Mouse (Mus musculus) urinary bladder, postnatal 36 days (tissue): ENCODE data around the gene Cradd.

Source experiments
- DNase-seq, 2 experiments: peaks; one replicate each; pipeline ENCODE4 v3.0.0; 2022; ENCODE audit warnings: low spot score in 2 of 2, mixed read lengths in 1 of 2

Cradd gene

DNA sequence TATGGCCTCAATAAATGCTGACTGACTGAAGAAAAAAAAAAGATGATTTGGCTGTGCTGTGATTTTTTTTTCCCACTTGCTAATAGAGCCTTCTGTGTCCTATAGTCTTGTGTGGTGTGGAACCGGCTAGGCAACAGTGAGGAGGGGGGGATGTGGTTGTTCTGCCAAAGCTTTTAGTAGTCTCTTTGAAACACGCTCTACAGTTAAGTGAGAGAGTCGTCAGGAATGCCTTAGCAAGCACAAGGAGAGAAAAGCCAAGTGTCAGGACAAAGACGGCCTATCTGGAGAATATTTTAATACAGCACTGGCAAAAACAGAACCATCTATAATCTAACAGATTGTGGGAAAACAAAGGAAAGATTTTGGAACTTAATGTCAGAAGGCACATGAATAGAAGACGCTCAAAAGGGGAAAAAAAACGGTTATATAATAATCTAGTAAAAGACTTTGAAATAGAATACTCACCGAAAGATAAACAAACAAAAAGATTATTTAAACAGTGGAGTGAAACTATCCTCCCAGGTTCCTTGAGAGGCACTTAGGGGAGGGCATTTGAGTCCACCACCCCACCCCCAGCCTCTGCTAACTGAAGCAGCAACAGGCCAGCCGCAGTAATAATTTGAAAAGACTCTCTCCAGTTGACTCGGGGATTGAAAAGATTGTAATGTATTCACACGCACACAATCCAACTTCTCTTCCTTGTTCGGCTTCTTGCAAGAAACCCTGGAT lies 16.9 kb downstream of the Cradd start:
- no peak for DNase-seq

DNA sequence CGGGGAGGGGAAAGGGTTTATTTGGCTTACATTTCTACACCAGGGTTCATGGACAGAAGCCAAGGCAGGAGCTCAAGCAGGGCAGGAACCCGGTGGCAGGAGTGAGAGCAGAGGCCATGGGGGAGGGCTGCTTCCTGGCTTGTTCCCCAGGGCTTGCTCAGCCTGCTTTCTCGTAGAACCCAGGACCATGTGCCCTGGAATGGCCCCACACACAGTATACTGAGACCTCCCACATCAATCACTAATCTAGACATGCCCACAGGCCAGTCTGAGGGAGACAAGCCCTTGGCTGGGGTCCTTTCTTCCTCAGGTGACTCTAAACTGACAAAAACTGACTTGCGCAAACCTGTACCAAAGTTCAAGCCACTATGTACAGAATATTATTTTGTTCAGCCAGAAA lies 19.7 kb downstream of the Cradd start:
- no peak for DNase-seq

DNA sequence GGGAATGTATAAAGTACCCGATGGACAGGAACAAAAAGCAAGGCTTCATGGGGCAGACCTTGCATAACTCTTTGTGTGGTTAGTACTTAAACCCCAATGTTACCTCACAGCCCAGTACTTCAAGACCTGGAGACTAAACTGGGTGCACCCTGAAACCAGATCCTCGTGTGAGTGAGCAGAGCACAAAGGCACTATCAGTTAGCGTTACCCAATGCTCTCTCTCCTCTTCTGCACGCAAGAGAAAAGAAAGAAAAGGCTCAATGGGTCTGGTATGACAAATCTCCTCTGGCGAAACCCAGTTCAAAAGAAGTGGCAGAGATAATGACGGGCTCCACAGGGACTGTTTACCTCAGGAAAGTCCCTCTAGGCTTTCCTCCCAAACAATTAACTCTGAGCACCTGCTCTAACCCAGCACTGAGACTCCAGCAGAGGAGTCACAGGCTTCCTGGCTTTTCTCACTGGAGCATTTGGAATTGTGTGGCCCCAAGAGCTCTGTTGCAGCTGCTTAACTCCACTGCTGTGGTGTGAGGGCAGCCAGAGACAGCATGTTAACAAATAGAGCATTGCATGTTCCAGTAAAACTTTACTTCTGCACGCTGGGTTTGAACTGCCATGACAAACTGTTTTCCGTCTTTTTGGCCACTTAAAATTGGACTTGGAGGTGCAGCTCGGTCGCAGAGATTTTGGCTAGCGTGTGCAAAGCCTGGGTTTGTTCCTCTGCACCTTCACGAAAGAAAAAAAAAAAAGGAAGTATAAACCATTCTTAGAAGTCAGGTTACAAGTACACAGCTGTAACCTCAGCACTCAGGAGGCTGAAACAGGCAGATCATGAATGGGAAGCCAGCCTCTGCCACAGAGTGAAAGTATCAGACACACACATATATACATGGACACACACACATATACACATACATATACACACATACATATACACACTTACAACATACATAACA lies 21.4 kb downstream of the Cradd start:
- DNase-seq: no peak

DNA sequence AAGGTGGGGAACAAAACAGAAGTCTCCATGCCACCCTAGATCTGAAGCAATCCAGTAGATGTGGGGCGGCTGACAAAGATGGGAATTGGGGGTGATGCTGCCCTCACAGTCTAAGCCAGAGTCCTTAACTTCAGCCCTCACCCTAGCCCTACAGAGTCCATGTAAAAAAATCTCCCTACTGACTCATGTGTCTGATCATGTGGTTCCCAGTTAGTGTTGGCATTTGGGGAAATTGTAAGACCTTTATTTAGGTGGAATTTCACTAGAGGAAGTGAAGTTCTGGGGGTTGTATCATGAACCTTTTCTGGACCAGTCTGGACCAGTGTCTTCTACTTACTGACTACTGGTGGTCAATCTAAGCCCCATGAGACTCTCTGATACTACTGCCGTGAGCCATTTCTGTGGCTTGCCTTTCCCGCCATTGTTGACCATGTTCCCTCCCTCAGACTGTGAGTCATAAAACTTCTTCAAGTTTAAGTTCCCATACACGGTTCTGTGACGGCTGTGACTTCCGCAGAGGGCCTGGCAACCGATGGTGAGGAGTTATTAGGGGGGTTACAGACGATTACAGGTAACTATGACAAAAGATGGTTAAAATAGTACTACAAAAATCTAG lies 23.6 kb downstream of the Cradd start:
- DNase-seq: no peak

DNA sequence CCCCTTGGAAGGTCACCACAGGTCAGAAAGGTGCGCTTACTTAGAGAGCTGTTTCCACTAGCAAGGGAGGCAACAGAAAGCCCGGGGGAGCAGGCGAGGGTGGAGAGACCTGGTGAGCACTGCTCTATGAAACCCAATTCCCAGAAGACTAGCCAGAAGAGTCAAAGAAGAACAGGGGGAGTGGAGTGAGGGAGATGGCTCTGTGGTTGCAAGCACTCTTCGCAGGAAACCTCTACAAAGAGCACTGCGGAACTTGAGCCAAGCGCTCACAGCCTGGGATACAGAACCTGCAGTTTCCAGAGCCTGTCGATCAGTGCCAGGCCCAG lies 24.2 kb downstream of the Cradd start:
- no peak for DNase-seq

DNA sequence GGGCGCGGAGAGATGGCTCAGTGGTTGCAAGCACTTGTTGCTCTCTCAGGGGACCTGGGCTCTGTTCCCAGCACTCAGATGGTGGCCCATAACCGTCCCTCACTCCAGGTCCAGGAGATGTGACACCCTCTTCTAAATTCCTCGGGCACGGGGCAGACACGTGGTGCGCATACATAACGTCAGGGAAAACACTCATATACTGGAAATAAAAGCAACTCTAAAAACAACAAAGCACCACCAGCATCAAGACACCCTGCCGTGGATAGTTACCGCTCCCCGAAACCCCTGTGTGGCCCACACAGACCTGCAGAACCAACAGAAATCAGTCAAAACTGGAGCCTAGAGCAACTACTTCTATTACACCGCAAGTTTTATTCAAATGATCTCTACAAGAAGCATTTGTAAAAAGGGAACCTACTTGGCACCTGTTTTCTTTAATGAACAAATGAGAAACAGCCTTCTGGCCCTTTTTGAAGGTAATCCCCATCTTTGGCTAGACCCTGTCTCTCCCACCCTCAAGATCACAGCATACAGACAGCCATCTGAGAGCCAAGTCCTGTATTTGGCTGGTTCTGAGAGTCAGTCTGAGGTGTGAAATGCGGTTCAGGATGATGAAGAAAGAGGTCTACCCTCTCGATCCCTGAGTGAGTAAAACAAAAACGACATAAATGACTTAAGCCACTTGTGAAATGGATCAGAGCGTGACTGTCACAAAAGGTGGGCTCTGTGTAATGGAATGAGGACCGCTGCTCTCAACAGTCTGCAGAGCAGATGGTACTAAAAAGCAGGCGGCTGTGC lies 24.7 kb downstream of the Cradd start:
- no peak for DNase-seq

DNA sequence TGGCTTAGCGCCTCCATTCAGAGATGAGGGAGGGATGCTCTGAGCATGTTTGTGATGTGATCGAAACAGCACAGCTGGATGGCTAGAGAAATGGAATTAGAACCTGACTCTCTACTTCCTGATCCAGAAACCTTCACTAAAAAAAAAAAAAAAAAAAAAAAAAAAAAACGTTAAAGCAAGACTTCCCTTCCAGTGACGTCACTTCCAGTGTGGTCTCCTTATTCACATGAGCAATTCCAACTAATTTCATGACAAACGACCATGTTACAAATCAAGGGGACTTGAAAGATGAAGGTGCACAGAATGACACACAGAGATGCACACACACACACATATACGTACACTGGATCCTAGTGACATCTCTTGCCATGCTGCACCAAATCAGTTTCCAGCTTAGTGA lies 25.4 kb downstream of the Cradd start:
- DNase-seq: no peak

DNA sequence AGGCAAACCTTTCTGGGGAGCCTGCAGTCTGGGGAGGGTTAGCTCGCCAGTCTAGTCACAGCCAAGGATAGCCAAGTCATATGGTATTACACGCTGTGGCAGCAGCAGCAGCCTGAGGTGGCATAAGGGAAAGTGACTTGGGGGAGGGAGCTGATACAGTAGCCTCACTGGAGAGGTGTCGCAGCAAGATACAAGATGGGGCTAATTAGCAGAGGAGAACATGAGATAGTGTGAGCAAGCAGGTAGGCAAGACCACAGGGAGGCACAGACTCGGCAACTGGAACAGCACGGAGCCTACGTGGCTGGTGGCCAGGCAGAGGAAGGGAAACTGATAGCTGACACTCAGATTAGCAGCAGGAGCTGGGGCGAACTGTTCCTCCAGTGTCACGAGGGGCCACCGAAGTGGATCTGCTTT lies 26.2 kb downstream of the Cradd start:
- DNase-seq: no peak

DNA sequence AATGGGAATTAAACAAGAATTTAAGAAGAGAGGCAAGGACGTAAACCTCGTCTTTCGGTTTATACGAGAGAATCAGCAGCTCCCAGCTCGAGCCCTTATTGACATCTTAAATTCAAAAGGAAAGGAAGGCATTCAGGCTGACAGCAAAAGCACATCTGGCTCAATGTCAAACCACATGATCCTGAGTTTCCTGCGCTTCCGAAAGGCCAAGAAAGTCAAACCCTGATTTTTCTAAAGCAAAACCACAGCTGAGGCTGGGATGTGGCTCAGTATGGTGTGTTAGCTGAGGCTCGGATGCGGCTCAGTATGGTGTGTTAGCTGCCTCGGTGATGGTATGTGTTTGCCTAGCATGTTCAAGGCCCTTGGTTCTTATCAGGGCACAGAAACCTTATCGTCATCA lies 26.9 kb downstream of the Cradd start:
- no peak for DNase-seq

DNA sequence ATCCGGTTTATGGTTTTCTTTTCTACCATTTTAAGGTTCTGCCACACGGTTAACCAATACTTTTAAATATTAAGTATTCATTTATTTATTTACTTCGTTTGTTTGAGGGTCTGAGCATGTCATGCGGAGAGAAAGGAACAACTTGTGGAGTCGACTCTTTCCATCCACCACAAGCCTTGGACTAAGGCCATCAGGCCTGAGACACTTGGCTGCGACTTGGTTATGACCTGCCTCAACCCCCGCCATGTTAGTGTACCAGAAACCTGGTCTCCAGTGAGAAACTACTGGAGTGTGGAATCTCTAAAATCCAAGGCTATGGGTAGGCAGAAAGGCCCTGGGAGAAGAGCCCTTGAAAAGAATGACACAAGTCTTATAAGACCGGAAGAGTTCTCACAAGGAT lies 30.7 kb downstream of the Cradd start:
- no peak for DNase-seq

DNA sequence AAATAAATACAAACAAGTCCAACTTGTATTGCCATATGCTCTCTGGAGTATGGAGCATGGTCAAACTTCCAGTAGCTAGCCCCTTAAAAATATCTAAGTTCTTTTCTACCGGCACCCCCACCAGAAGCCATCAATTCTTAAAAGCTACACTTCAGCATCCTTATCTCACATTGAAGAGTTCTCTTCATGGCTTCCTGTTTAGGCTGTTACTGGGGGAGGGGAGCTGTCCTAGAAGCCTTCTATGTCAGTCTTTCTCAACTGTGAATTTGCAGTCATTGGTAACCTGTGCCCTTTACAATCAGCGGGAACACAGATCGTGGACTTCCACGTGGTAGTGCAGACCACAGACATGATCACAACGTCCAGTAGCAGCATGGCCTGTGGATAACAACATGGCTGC lies 31.7 kb downstream of the Cradd start:
- DNase-seq: no peak

DNA sequence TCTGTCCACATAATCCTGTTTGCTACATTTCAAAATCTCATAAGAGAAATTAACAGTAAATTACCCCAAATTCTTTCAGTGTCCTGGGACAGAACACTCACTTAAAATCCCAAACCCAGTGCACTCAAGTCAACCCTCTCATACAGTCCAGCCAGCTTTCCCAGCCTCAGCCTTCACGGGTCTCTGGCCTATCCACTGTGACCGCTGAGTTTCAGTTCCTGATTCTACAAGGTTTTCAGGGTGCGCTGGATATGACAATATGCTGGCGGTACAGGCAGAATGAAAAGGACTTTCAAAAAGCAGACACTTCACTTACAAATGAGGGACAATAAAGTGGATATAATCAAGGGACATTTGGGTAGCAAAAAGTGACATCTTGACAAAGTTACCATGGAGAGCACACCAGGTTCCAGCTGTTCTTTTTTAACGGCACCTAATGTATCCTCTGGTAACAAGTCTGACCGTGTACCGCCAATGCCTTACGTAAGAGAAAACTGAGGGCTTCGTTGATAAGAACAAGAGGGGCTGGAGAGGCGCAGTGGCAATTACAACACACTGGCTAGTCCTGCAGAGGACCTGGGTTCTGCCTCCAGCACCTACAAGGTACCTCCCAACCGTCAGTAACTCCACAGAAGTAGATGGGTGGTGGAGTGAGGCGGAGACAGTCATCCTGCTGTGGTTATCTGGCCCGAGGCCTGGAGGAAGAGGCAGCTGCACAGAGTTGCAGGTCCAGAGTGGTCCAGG lies 32.6 kb downstream of the Cradd start:
- DNase-seq: no peak

DNA sequence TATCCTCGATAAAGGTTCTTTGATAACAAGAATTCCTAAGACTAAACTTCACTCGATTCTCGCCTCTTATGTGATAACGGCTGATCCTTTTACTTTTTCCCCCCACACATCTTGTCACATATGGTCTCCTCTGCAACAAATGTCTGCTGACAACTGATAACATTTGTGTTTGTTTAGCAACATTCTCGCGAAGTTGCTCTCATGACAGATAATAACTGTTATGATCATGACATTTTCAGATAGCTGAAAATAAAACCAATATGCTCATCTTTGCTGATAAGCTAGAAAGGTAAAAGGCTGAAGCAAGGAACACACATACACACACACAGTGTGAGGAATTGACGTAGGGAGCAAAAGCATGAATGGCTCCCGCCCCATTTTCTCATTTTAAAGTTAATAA lies 34.1 kb downstream of the Cradd start:
- DNase-seq: no peak

DNA sequence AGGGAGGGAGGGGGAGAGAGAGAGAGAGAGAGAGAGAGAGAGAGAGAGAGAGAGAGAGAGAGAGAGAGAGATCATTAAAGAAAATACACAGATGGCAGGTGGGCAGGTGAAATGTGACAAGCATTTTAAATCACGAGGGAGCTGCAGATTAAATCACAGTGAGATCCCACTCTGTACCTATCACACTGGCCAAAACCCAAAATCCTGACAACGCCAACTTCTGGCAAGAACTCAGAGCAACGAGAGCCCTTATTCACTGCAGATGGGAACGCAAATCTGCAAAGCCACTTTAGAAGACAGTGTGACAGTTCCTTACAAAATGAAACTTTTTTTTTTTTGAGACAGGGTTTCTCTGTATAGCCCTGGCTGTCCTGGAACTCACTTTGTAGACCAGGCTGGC lies 35.7 kb downstream of the Cradd start:
- no peak for DNase-seq

DNA sequence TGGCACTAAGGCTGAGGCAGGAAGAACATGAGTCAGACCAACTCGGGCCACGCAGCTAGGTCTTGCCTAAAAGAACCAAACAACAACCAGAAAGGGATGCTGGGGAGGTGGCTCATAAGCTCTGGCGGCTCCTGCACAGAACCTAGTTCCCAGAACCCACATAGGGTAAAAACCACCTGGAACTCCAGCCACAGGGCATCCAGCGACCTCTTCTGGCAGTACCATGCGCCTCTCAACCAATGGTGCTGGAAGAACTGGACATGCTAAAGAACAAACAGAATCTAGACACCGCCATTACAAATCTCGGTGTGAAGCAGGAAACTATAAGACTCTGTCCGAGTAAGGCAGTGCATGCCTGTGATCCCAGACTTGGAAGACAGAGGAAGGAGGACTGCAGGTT lies 36.6 kb downstream of the Cradd start:
- no peak for DNase-seq

DNA sequence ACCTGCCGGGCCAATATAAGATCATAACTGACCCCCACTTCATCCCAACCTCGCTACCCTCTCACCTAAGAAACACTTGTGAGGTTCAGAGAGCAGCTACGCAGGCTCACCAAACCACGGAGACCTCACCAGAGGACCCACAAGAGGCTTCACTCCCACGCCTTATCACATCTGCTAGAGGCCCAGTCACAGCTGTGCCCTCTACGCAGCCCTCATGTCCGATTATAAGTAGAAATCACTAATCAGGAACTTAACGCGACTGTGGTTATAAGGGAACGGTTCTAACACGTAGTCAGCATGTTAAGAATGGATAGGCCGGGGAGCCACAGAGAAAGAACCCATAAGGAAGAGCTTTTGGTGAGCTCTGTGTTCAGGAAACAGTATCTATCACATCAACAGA lies 40.5 kb downstream of the Cradd start:
- DNase-seq: no peak

DNA sequence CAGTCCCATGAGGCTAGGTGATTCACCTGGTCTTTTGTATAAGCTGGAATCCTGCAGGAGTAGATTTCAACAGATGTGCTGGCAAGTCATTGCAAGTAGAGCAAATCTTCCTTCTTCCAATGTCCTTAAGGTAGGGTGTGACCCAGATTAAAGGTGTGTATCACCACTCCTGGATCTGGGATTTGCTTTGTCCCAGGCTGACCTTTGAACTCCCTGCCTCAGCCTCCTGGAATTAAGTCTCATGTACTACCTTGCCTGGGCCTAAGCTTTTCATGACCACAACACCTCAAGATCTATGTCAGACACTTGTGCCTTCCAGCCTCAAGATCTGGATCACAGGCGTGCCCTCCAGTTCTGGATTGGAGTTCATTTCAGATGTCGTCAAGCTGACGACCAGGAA lies 41.9 kb downstream of the Cradd start:
- no peak for DNase-seq

DNA sequence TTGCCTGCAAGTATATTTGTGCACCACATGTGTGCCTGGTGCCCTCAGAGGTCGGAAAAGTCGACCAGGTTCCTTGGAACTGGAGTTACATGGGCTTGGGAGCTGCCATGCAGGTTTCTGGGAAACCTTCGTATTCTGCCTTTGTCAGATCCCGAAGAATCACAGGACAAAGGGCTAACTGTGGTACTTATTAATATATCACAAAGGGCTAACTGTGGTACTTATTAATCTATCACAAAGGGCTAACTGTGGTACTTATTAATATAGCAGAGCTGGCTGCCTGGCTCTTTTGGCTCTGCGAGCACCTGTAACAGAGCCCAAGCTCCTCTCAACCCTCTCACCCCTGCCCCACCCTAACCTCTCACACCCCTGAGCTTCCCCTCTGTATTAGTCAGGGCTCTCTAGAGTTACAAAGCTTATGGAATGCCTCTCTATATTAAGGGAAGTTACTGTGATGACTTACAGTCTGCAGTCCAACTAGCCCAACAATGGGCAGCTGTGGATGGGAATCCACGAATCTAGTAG lies 42.4 kb downstream of the Cradd start:
- DNase-seq: no peak

DNA sequence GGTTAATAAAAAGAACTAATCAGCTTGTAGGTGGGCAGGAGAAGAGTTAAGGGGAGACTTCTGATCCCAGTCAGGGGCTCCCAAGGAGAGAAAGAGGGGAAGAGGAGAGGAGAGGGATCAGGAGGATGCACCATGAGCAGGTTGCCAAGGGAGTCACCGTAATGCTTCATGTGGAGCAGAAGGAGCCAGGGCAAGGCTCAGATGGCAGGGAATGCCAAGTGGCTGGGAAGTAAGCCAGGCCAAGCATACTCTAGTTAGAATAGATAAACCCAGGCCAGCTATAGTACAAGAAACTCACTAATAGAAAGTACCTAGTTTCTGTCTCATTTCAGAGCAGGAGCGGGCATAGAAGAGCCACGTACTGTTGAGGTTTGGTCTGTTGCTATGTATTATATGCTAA lies 43.6 kb downstream of the Cradd start:
- no peak for DNase-seq

DNA sequence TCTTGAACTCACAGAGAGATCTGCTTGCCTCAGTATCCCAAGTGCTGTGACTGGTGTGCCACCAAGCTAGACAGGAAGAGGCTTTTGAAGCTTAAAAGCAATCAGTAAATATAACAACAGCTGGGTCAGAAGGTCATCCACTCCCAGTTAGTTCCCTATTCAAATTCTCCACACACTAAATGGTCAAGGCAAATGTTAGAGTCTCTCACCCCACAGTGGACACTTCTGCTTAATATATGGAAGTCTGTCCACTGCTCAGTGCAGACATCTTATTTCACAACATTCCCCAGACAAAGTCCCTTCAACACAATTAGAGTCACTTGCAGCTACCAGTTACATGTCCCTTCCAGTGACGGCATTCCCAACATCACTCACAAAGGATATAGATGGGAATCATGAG lies 44.5 kb downstream of the Cradd start:
- no peak for DNase-seq

DNA sequence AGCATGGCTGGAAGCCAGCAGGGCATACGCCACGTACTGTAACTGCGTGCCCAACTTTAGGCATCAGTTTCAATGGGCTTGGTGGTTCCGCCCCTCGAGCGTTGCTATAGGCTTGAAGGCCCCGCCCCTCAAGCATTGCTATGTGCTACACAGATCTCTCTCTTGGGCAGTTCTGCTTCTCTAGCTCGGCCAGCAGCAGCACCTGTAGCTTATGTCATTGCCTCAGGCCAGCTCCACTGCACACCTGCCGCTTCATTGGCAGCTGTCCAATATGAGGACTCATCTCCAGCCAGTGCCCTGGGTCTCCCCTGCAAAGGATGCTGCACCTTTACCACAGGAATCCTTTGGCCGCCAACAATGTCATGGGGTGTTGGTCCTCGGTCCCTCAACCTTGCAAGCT lies 45.8 kb downstream of the Cradd start:
- no peak for DNase-seq
